Mouse (Mus musculus) liver, embryonic 14.5 days (tissue): Measurements from ENCODE around the gene Selenof. TPM values are rescaled to one million over a fixed set of nuclear protein-coding genes. Genes with fewer than 3 reads are reported as not detected.

Source experiments
- ATAC-seq: fragments of 200-750 bp; cut with Nextera tagmentation; 2 replicates; pipeline ENCODE4 v1.8.0; 2017; ENCODE audit warnings: moderate number of reproducible peaks, mild to moderate bottlenecking, moderate library complexity; ENCODE audit not compliant: insufficient read depth
- DNase-seq, 3 experiments: peaks; one replicate each; pipeline ENCODE4 v3.0.0-alpha.2; 2012 to 2013; ENCODE audit warnings: low read depth in 3 of 3, low spot score in 3 of 3
- H3K27ac ChIP-seq: fragments of 300-500 bp; sonication (generic); 2 replicates; pipeline ENCODE4 v1.5.1; 2014; ENCODE audit warnings: moderate library complexity, mild to moderate bottlenecking, control low read depth, inconsistent platforms
- H3K27me3 ChIP-seq: fragments of 300-500 bp; sonication (generic); 2 replicates; pipeline ENCODE4 v1.6.1; 2014; ENCODE audit warnings: mild to moderate bottlenecking, low read length, moderate library complexity; ENCODE audit not compliant: control insufficient read depth, insufficient read depth
- H3K36me3 ChIP-seq: fragments of 300-500 bp; sonication (generic); replicated peaks from 2 replicates; pipeline ENCODE4 v1.6.1; 2014; ENCODE audit warnings: low read depth; ENCODE audit not compliant: control insufficient read depth, insufficient read depth
- H3K4me1 ChIP-seq, 2 experiments: fragments of 200-500 bp in 1 of 2; fragments of 300-500 bp in 1 of 2; sonication (generic) in 1 of 2; replicated peaks; 2 replicates each; pipeline ENCODE4 v1.6.1; 2012 to 2014; ENCODE audit warnings: antibody characterized with exemption in 1 of 2, inconsistent platforms in 1 of 2, low read length in 1 of 2; ENCODE audit not compliant: control insufficient read depth in 2 of 2, insufficient read depth in 2 of 2
- H3K4me2 ChIP-seq: fragments of 300-500 bp; sonication (generic); 2 replicates; pipeline ENCODE4 v1.6.1; 2014; ENCODE audit warnings: low read depth, mild to moderate bottlenecking, control low read depth, moderate library complexity
- H3K4me3 ChIP-seq, 2 experiments: fragments of 200-500 bp in 1 of 2; fragments of 300-500 bp in 1 of 2; sonication (generic) in 1 of 2; 2 replicates each; pipeline ENCODE4 v1.5.1; 2012 to 2014; ENCODE audit warnings: low read depth in 2 of 2, low read length in 2 of 2, mild to moderate bottlenecking in 2 of 2, control low read depth in 1 of 2, inconsistent platforms in 1 of 2, moderate library complexity in 1 of 2; ENCODE audit not compliant: insufficient read depth in 1 of 2
- H3K9ac ChIP-seq: fragments of 300-500 bp; sonication (generic); replicated peaks from 2 replicates; pipeline ENCODE4 v1.6.1; 2014; ENCODE audit warnings: mild to moderate bottlenecking, control low read depth, moderate library complexity
- H3K9me3 ChIP-seq: fragments of 300-500 bp; sonication (generic); 2 replicates; pipeline ENCODE4 v1.6.1; 2016; ENCODE audit warnings: low read length, mixed read lengths; ENCODE audit not compliant: control insufficient read depth
- CTCF ChIP-seq: IDR thresholded peaks from 2 replicates; pipeline ENCODE4 v1.5.1; 2016; ENCODE audit warnings: antibody characterized with exemption, low read depth, control low read depth
- EP300 ChIP-seq: IDR thresholded peaks from 2 replicates; pipeline ENCODE4 v1.6.1; 2016; ENCODE audit warnings: antibody characterized with exemption, low read depth
- WGBS: fragments of 180-500 bp; shearing (Covaris S2); extraction: QIAGEN DNeasy Blood & Tissue Kit; methylation state at CpG from one replicate; pipeline ENCODE4 v1.1.7; 2014; ENCODE audit not compliant: insufficient replicate concordance; 5-methylcytosine and 5-hydroxymethylcytosine counted together
- polyA plus RNA-seq, 2 experiments: library from polyadenylated mRNA; depleted of rRNA in 1 of 2; stranded (reverse) in 1 of 2; unstranded in 1 of 2; fragments of >200 nt; fragmentation: Nextera tagmentation in 1 of 2; extraction: Ambion mirVana in 1 of 2; gene quantifications; 2 replicates each; pipeline versions ENCODE4 v1.2.1 to v1.2.3; 2012 to 2014

Selenof gene
- polyA plus RNA-seq, 2 experiments = 141 to 263 TPM

DNA sequence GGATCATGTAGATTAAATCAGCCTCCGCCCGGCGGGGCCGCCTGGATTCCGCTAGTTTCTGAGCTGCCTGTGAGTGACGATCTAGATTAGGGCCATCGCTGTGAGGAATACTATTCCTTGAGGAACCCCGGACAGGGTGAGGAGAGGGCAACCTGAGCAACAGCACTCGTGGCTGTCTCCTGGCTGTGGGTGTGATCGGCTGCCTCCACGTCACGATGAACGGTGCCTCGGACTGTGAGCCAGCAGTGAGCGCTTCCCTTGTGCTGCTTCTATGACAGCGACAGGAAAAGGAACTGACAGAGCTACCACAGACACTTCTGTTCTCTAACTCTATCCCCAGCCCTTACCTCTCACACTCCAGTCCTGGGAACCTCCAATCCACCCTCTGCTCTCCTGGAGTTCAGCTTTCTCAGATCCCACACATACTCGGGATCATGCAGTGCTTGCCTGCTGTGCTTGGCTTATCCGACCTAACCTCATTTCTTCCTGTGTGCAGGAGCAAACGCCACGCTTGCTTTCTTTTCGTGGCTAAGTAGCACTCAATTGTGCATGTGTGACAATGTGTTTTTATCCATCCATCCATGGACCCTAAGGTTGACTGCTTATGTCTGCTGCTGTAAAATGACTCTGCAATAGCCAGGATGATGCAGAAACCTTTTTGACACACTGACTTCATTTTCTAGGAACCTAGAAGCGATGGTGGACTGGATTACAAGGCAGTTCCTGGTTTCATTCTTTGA lies 8.4 kb upstream of the Selenof start:
- Histone ChIP-seq H3K36me3 (no peaks in the 10 kb centered on the region), H3K4me1 (peaks cover 3 to 14% of the 10 kb centered on the region in 2 experiments; a peak in 3 of 4 replicates), H3K27me3 (no peaks in the 10 kb centered on the region), H3K27ac (no peak overlapping the region), H3K4me2 (peak overlapping the region; percentile 52), H3K4me3 (no peak overlapping the region), H3K9me3 (no peaks in the 10 kb centered on the region), H3K9ac (no peak overlapping the region; the same call in 1 of the 2 replicates)
- WGBS = 29% methylated on average over 22 of the region's 22 CpGs
- TF ChIP-seq CTCF = no peak
- TF ChIP-seq EP300 = no peak
- ATAC-seq (peak; percentile 36; the same call in 1 of the 2 replicates), DNase-seq (no peak)

DNA sequence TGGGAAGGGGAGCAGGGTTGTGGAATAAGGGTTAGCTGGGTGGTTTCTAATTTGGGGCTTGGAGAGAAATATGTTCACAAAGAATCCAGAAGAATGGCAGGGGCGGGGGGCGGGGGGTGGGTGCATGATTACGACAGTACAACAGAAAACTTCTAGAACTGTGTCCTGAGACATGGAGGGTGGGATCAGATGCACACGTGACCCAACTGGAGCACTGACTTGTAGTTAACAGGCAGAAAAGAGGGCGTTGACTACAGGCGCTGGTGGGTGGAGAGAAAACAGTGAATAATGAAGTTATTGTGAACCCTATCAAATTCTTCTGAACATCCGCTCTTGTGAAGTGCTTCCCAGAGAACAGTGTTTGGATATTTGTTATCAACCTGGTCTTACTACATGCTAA lies 6.2 kb upstream of the Selenof start:
- TF ChIP-seq CTCF (no peak), EP300 (no peak)
- no peak overlapping the region for H3K4me3 ChIP-seq
- no peak overlapping the region for H3K4me2 ChIP-seq
- no peaks in the 10 kb centered on the region for H3K36me3 ChIP-seq
- H3K4me1 ChIP-seq = peaks cover 5 to 17% of the 10 kb centered on the region in 2 experiments; a peak in 3 of 4 replicates
- WGBS = 76% methylated on average over 7 of the region's 7 CpGs
- DNase-seq = no peak
- H3K27ac ChIP-seq = no peak overlapping the region
- H3K9me3 ChIP-seq = no peaks in the 10 kb centered on the region
- no peak overlapping the region for H3K9ac ChIP-seq
- no peaks in the 10 kb centered on the region for H3K27me3 ChIP-seq
- ATAC-seq = no peak

- TF ChIP-seq EP300 (no peak), CTCF (no peak)
- no peak for DNase-seq
- 76% methylated on average over 7 of the region's 7 CpGs for WGBS
Observed at GRCm38 (mm10) chr3:144565212-144565611, 4.9 kb upstream of the Selenof start.

GRCm38 (mm10) chr3:144568861-144569361 lies 1.2 kb upstream of the Selenof start:
- WGBS = under 1% methylated on average over 21 of the region's 21 CpGs
- no peaks in the 10 kb centered on the region for H3K36me3 ChIP-seq
- ATAC-seq (no peak), DNase-seq (no peak)
- H3K9me3 ChIP-seq = no peaks in the 10 kb centered on the region
- H3K4me2 ChIP-seq = peak overlapping the region; percentile 95
- no peaks in the 10 kb centered on the region for H3K27me3 ChIP-seq
- H3K4me3 ChIP-seq = peak overlapping the region; percentile 69 to 85
- TF ChIP-seq EP300 = no peak
- no peak for TF ChIP-seq CTCF
- H3K4me1 ChIP-seq = peaks cover 8 to 16% of the 10 kb centered on the region in 2 experiments
- H3K27ac ChIP-seq = no peak overlapping the region
- H3K9ac ChIP-seq = peak overlapping the region; percentile 72

More at GRCm38 (mm10) chr3:144565212-144565611, 4.9 kb upstream of the Selenof start:
- Histone ChIP-seq H3K36me3 (no peaks in the 10 kb centered on the region), H3K9ac (no peak overlapping the region), H3K27ac (no peak overlapping the region), H3K4me3 (no peak overlapping the region), H3K4me2 (no peak overlapping the region), H3K9me3 (no peaks in the 10 kb centered on the region), H3K27me3 (no peaks in the 10 kb centered on the region), H3K4me1 (peaks cover 5 to 14% of the 10 kb centered on the region in 2 experiments; a peak in 3 of 4 replicates)
- ATAC-seq = no peak

DNA sequence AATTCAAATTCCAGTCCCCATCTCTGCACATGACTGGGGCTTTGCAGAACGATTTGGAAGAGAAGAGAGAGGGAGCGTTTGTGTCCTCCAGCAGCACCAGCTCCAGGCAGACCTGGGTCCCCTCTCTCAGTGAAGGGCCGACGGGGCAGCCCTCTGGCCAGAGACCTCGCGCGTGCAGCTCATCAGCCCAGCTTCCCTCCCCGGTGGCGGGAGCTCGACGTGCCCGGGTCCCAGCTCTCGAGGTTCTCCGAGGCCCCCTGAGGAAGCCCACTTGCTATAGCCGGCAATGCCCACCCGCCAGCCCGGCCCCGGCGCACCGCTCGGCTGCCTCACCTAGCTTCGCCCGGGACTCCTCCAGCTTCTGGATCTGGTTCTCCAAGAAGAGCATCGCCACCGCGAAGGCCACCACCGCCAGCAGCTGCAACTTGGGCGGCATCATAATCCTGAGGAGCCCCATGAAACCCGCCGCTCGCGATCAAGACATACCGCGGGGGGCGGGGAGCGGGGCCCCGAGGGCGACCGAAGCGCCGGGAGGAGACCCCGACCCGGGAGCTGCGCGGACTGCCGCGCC lies 618 bp upstream of the Selenof start:
- Histone ChIP-seq H3K27ac (peak overlapping the region; percentile 44; the same call in 1 of the 2 replicates), H3K9ac (peak overlapping the region; percentile 72), H3K4me1 (peaks cover 8 to 16% of the 10 kb centered on the region in 2 experiments), H3K9me3 (no peaks in the 10 kb centered on the region), H3K36me3 (no peaks in the 10 kb centered on the region), H3K4me2 (peak overlapping the region; percentile 95), H3K4me3 (peak overlapping the region; percentile 69 to 85), H3K27me3 (no peaks in the 10 kb centered on the region)
- DNase-seq (no peak), ATAC-seq (peak; percentile 19; the same call in 1 of the 2 replicates)
- WGBS = under 1% methylated on average over 47 of the region's 47 CpGs
- no peak for TF ChIP-seq EP300
- TF ChIP-seq CTCF = no peak
